Mouse (Mus musculus) embryonic facial prominence, embryonic 10.5 days (tissue): ENCODE data around the gene Rbp3. TPM values are rescaled to one million over a fixed set of nuclear protein-coding genes. Genes with fewer than 3 reads are reported as not detected.

ENCODE experiments used
- DNase-seq: peaks from one replicate; pipeline ENCODE4 v3.0.0-alpha.2; 2017; ENCODE audit warnings: low spot score
- H3K27ac ChIP-seq: fragments of 300-500 bp; sonication (generic); replicated peaks from 2 replicates; pipeline ENCODE4 v1.5.1; 2016; ENCODE audit warnings: mild to moderate bottlenecking
- H3K27me3 ChIP-seq: fragments of 300-500 bp; sonication (generic); replicated peaks from 2 replicates; pipeline ENCODE4 v1.6.1; 2016; ENCODE audit warnings: low read depth, mild to moderate bottlenecking; ENCODE audit not compliant: poor library complexity, severe bottlenecking
- H3K36me3 ChIP-seq: fragments of 300-500 bp; sonication (generic); replicated peaks from 2 replicates; pipeline ENCODE4 v1.6.1; 2016; ENCODE audit warnings: mild to moderate bottlenecking, moderate library complexity
- H3K4me1 ChIP-seq: fragments of 300-500 bp; sonication (generic); 2 replicates; pipeline ENCODE4 v1.6.1; 2016
- H3K4me3 ChIP-seq: fragments of 300-500 bp; sonication (generic); 2 replicates; pipeline ENCODE4 v1.5.1; 2016; ENCODE audit warnings: mild to moderate bottlenecking, moderate library complexity
- H3K9me3 ChIP-seq: fragments of 300-500 bp; sonication (generic); 2 replicates; pipeline ENCODE4 v1.6.1; 2016; ENCODE audit warnings: mild to moderate bottlenecking
- WGBS: fragments of 180-500 bp; shearing (Covaris S2); methylation state at CpG from one replicate; pipeline ENCODE4 v1.1.7; 2016; 5-methylcytosine and 5-hydroxymethylcytosine counted together
- polyA plus RNA-seq: library from polyadenylated mRNA; unstranded; fragments of >200 nt; fragmentation: Nextera tagmentation; extraction: Ambion mirVana; gene quantifications from 2 replicates; pipeline ENCODE4 v1.2.1, GENCODE M21; 2016

The Rbp3 gene
- 0.05 TPM in 1 of 2 replicates, not detected in the other for polyA plus RNA-seq

- no peak within 1 kb of the TSS for H3K27ac ChIP-seq
- H3K36me3 ChIP-seq: no peaks in the 10 kb centered on the region
- H3K4me3 ChIP-seq: no peak within 1 kb of the TSS
- no peak for DNase-seq
- 86% methylated on average over 5 of the region's 5 CpGs for WGBS
- H3K27me3 ChIP-seq: peaks cover 76% of the 10 kb centered on the region
- H3K9me3 ChIP-seq: peaks cover 5% of the 10 kb centered on the region; the same call in 1 of the 2 replicates
- H3K4me1 ChIP-seq: peaks cover 8% of the 10 kb centered on the region
Observed at GRCm38 (mm10) chr14:33953761-33954160, at the start of gene Rbp3. Gene Rbp3 (plus strand): TSS chr14:33954003.

- Histone ChIP-seq H3K4me3 (no peak overlapping the region), H3K9me3 (no peaks in the 10 kb centered on the region), H3K4me1 (no peaks in the 10 kb centered on the region), H3K36me3 (no peaks in the 10 kb centered on the region), H3K27me3 (0 out of 2 replicates have a peak, but pooled peaks cover 11% of the 10 kb centered on the region), H3K27ac (no peak overlapping the region)
- no peak for DNase-seq
Observed at GRCm38 (mm10) chr14:33904851-33905250, 49.0 kb upstream of the Rbp3 start.

GRCm38 (mm10) chr14:33913727-33914126 is 40.1 kb upstream of the Rbp3 start:
- WGBS: 26% methylated on average over 3 of the region's 3 CpGs
- Histone ChIP-seq H3K4me1 (no peaks in the 10 kb centered on the region), H3K4me3 (no peak overlapping the region), H3K27me3 (peaks cover 46% of the 10 kb centered on the region), H3K27ac (no peak overlapping the region), H3K36me3 (no peaks in the 10 kb centered on the region), H3K9me3 (no peaks in the 10 kb centered on the region)
- peak; percentile 56 for DNase-seq

- DNase-seq: no peak
- 0 out of 2 replicates have a peak, but pooled peaks cover 1% of the 10 kb centered on the region for H3K4me1 ChIP-seq
- WGBS: 90% methylated on average over 9 of the region's 9 CpGs
- H3K27ac ChIP-seq: no peak overlapping the region
- no peak overlapping the region for H3K4me3 ChIP-seq
- H3K27me3 ChIP-seq: peaks cover 50% of the 10 kb centered on the region
- H3K9me3 ChIP-seq: no peaks in the 10 kb centered on the region
- H3K36me3 ChIP-seq: no peaks in the 10 kb centered on the region
Observed at GRCm38 (mm10) chr14:33914206-33914605, 39.6 kb upstream of the Rbp3 start.

GRCm38 (mm10) chr14:33920727-33921559 is 32.9 kb upstream of the Rbp3 start:
- 20% methylated on average over 14 of the region's 14 CpGs for WGBS
- no peak overlapping the region for H3K27ac ChIP-seq
- H3K9me3 ChIP-seq: no peaks in the 10 kb centered on the region
- peaks cover 33% of the 10 kb centered on the region for H3K4me1 ChIP-seq
- DNase-seq: peak; percentile 19
- no peak overlapping the region for H3K4me3 ChIP-seq
- peaks cover 100% of the 10 kb centered on the region for H3K27me3 ChIP-seq
- no peaks in the 10 kb centered on the region for H3K36me3 ChIP-seq

- Histone ChIP-seq H3K4me3 (peak overlapping the region; percentile 68), H3K36me3 (no peaks in the 10 kb centered on the region), H3K27ac (no peak overlapping the region; the same call in 1 of the 2 replicates), H3K4me1 (peaks cover 33% of the 10 kb centered on the region), H3K27me3 (peaks cover 100% of the 10 kb centered on the region), H3K9me3 (no peaks in the 10 kb centered on the region)
- WGBS: 7% methylated on average over 8 of the region's 8 CpGs
- DNase-seq: no peak
Observed at GRCm38 (mm10) chr14:33922771-33923167, 31.0 kb upstream of the Rbp3 start.

- Histone ChIP-seq H3K27ac (peak within 1 kb of the TSS; percentile 67; the same call in 1 of the 2 replicates), H3K36me3 (no peaks in the 10 kb centered on the region), H3K4me1 (peaks cover 33% of the 10 kb centered on the region), H3K9me3 (no peaks in the 10 kb centered on the region), H3K4me3 (peak within 1 kb of the TSS; percentile 68), H3K27me3 (peaks cover 100% of the 10 kb centered on the region)
- DNase-seq: peak; percentile 67
- under 1% methylated on average over 85 of the region's 85 CpGs for WGBS
Observed at GRCm38 (mm10) chr14:33923168-33924070, 30.4 kb upstream of the Rbp3 start, which contains the start of gene Gdf10. Gene Gdf10 (plus strand): TSS chr14:33923587.

- peaks cover 87% of the 10 kb centered on the region for H3K27me3 ChIP-seq
- H3K4me1 ChIP-seq: peaks cover 3% of the 10 kb centered on the region
- 66% methylated on average over 17 of the region's 17 CpGs for WGBS
- H3K4me3 ChIP-seq: no peak overlapping the region
- no peak overlapping the region for H3K27ac ChIP-seq
- no peaks in the 10 kb centered on the region for H3K9me3 ChIP-seq
- no peaks in the 10 kb centered on the region for H3K36me3 ChIP-seq
- DNase-seq: no peak
Observed at GRCm38 (mm10) chr14:33931853-33932252, 21.9 kb upstream of the Rbp3 start.

GRCm38 (mm10) chr14:33932935-33933703 is 20.7 kb upstream of the Rbp3 start:
- peaks cover 3% of the 10 kb centered on the region for H3K4me1 ChIP-seq
- peak; percentile 63 for DNase-seq
- peaks cover 77% of the 10 kb centered on the region for H3K27me3 ChIP-seq
- no peak overlapping the region for H3K27ac ChIP-seq
- H3K4me3 ChIP-seq: no peak overlapping the region
- no peaks in the 10 kb centered on the region for H3K9me3 ChIP-seq
- H3K36me3 ChIP-seq: no peaks in the 10 kb centered on the region
- WGBS: 67% methylated on average over 10 of the region's 10 CpGs

- Histone ChIP-seq H3K36me3 (no peaks in the 10 kb centered on the region), H3K27me3 (peaks cover 76% of the 10 kb centered on the region), H3K9me3 (no peaks in the 10 kb centered on the region), H3K27ac (no peak overlapping the region), H3K4me1 (peaks cover 3% of the 10 kb centered on the region), H3K4me3 (no peak overlapping the region)
- peak; percentile 67 for DNase-seq
- 45% methylated on average over 5 of the region's 5 CpGs for WGBS
Observed at GRCm38 (mm10) chr14:33933778-33934317, 20.0 kb upstream of the Rbp3 start.

GRCm38 (mm10) chr14:33939117-33939516 is 14.7 kb upstream of the Rbp3 start:
- Histone ChIP-seq H3K27me3 (peaks cover 68% of the 10 kb centered on the region), H3K9me3 (no peaks in the 10 kb centered on the region), H3K4me3 (peak overlapping the region; percentile 32; the same call in 1 of the 2 replicates), H3K27ac (peak overlapping the region; percentile 44; the same call in 1 of the 2 replicates), H3K4me1 (0 out of 2 replicates have a peak, but pooled peaks cover 3% of the 10 kb centered on the region), H3K36me3 (no peaks in the 10 kb centered on the region)
- 30% methylated on average over 9 of the region's 9 CpGs for WGBS
- peak; percentile 77 for DNase-seq
